Mouse (Mus musculus): Measurements from ENCODE around the gene 2010300C02Rik. TPM values are rescaled to one million over a fixed set of nuclear protein-coding genes. Genes with fewer than 3 reads are reported as not detected.
A peak's percentile ranks its signal among the peaks of the same experiment; 100 is the strongest.
"Not testable (repeated sequence)": the region's sequence is repeated elsewhere in the genome, so short reads cannot be mapped to it uniquely, and the experiment has no call there.

Gene 2010300C02Rik
- polyA plus RNA-seq, 1 experiment from 2014 or later, result 3.2 TPM

DNA sequence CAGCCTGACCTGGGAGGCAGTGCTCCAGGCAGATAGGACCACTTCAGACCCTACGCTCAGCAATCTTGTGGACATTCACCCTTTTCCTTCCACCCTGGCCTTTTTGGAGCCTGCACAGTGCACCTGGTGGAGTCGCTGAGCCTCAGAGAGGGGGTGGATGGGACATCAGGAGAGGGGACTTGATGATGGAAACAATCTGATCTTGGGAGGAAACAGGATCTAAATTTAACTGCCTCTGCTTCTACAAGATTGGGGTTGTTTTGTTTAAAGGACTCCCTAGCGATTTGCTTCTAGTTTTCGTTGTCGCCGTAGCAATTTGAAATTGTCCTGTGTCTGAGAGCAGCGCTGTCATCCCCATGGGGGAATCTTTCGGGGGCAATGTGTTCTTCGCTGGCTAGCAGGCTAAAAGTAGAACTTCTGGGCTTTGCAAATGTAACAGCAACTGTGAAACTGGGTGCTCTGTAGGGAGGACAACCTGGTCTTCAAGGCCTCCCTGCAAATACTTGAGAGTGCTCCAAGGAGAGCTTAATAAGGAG is 119.2 kb downstream of the 2010300C02Rik start:
- Histone ChIP-seq H3K4me3 (no peak overlapping the region), H3K9ac (no peak overlapping the region), H3K27me3 (no peaks in the 10 kb centered on the region), H3K9me3 (replicated peaks) (no peaks in the 10 kb centered on the region), H3K27ac (no peak overlapping the region), H3K4me2 (no peak overlapping the region), H3K36me3 (no peaks in the 10 kb centered on the region), H3K4me1 (replicated peaks) (0 out of 2 replicates have a peak, but pooled peaks cover 2% of the 10 kb centered on the region)
- WGBS, result 57% methylated on average over 9 of the region's 9 CpGs
- no peak for ATAC-seq (replicated peaks; ENCODE audit: insufficient number of reproducible peaks, insufficient read depth, low FRiP score, low read depth)

- H3K4me2 ChIP-seq, result no peak overlapping the region
- WGBS, result 69% methylated on average over 5 of the region's 5 CpGs
- H3K9me3 ChIP-seq (replicated peaks), result no peaks in the 10 kb centered on the region
- H3K9ac ChIP-seq, result no peak overlapping the region
- H3K27ac ChIP-seq, result no peak overlapping the region
- no peak overlapping the region for H3K4me3 ChIP-seq
- H3K27me3 ChIP-seq, result no peaks in the 10 kb centered on the region
- no peaks in the 10 kb centered on the region for H3K36me3 ChIP-seq
- H3K4me1 ChIP-seq (replicated peaks), result 0 out of 2 replicates have a peak, but pooled peaks cover 2% of the 10 kb centered on the region
- ATAC-seq (replicated peaks; ENCODE audit: insufficient number of reproducible peaks, insufficient read depth, low FRiP score, low read depth), result no peak
These were observed 120.9 kb downstream of the 2010300C02Rik start for GRCm38 (mm10) chr1:37598986-37599385.

DNA sequence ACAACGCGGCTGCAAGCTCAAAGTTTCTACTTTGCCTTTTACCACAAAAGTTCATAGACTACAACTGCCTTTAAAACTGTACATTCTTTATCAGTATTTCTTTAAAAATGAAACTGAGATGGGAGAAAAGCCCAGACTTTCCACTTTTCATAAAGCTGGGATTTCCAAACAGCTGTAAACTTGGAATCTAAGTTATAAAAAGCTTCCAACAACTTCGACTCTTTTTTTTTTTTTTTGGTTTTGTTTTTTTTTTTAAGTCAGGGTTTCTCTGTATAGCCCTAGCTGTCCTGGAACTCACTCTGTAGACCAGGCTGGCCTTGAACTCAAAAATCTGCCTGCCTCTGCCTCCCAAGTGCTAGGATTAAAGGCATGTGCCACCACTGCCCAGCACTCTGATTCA is 125.1 kb downstream of the 2010300C02Rik start:
- not testable (repeated sequence) for H3K9ac ChIP-seq; H3K4me1 ChIP-seq (replicated peaks); H3K27me3 ChIP-seq; H3K27ac ChIP-seq; H3K36me3 ChIP-seq; ATAC-seq (replicated peaks; ENCODE audit: insufficient number of reproducible peaks, insufficient read depth, low FRiP score, low read depth); H3K9me3 ChIP-seq (replicated peaks); H3K4me2 ChIP-seq; H3K4me3 ChIP-seq
- 66% methylated on average over 3 of the region's 3 CpGs for WGBS

DNA sequence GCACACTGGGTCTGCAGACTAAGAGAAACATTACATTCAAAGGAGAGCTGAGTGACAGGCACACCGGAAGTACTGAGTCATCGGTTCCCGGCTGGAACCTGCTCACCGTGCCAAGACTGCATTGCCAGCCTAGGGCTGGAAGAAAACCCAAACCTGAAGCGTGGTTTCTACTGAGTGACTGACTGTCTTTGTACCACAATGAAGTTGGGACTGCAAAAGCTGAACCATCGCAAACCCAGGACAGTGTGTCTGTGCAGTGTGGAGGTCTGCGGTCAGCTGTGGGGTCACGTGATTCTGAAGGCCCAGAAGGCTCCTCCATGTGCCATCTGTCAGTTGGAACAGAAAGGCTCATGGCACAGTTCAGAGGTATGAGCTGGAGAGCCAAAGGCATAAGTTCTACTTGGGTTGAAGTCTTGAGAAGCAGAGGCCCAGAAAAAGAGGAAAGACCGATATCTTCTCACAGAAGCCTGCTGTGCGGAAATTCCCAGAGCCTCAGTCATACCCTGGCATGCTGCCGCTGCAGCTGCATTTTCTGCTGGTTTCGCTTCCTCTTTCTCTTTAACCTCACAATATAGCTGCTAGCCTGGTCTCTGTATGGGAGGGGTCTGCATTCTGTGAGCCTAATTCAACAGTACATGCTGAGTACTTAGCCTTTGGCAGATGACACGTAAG is 133.9 kb downstream of the 2010300C02Rik start:
- no peaks in the 10 kb centered on the region for H3K36me3 ChIP-seq
- H3K9me3 ChIP-seq (replicated peaks), result no peaks in the 10 kb centered on the region
- 62% methylated on average over 13 of the region's 13 CpGs for WGBS
- peak overlapping the region; percentile 45 for H3K27ac ChIP-seq
- no peaks in the 10 kb centered on the region for H3K27me3 ChIP-seq
- no peak overlapping the region for H3K9ac ChIP-seq
- peak; percentile 47; the same call in 1 of the 2 replicates for ATAC-seq (replicated peaks; ENCODE audit: insufficient number of reproducible peaks, insufficient read depth, low FRiP score, low read depth)
- peaks cover 3% of the 10 kb centered on the region; the same call in 1 of the 2 replicates for H3K4me1 ChIP-seq (replicated peaks)
- H3K4me3 ChIP-seq, result no peak overlapping the region
- peak overlapping the region; percentile 0; the same call in 1 of the 2 replicates for H3K4me2 ChIP-seq

DNA sequence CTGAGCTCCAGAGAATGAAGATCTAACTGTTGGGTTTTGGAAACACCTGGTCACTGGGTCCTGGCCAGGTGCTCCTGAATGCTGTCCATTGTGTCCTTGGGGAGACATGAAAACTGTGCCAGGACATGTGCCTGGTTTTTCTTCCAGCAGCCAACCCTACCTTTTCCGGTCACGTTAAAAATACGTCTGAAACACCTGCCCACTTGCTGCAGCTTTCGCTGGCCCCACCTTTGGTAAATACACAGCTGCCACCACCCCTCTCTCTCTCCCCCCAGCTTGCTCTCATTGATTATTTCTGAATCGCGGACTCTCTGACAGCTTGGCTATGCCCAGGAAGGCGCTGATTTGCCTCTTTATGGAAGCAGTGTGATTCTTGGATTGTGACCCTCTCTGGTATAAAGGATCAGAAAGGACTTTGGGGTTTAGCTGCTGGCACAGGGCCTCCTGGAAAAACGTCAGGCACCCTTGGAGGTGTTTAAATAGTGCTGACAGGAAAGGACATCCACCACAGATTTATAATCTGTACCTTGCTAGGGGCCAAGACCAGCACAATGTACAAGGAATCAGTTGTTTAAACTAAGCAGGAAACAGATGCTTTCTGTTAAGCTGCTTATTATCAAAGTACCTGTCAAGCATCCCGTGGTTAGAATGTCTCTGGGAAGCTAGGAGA is 136.0 kb downstream of the 2010300C02Rik start:
- H3K4me2 ChIP-seq, result no peak overlapping the region
- no peak overlapping the region for H3K4me3 ChIP-seq
- no peaks in the 10 kb centered on the region for H3K36me3 ChIP-seq
- H3K9ac ChIP-seq, result no peak overlapping the region
- no peak for ATAC-seq (replicated peaks; ENCODE audit: insufficient number of reproducible peaks, insufficient read depth, low FRiP score, low read depth)
- no peaks in the 10 kb centered on the region for H3K9me3 ChIP-seq (replicated peaks)
- no peak overlapping the region for H3K27ac ChIP-seq
- no peaks in the 10 kb centered on the region for H3K27me3 ChIP-seq
- WGBS, result 52% methylated on average over 9 of the region's 9 CpGs
- H3K4me1 ChIP-seq (replicated peaks), result peaks cover 3% of the 10 kb centered on the region; the same call in 1 of the 2 replicates

GRCm38 (mm10) chr1:37583167-37583566 is 136.7 kb downstream of the 2010300C02Rik start:
- H3K4me3 ChIP-seq, result no peak overlapping the region
- no peak overlapping the region for H3K9ac ChIP-seq
- ATAC-seq (replicated peaks; ENCODE audit: insufficient number of reproducible peaks, insufficient read depth, low FRiP score, low read depth), result no peak
- no peak overlapping the region for H3K4me2 ChIP-seq
- H3K4me1 ChIP-seq (replicated peaks), result peaks cover 3% of the 10 kb centered on the region; the same call in 1 of the 2 replicates
- no peak overlapping the region for H3K27ac ChIP-seq
- H3K27me3 ChIP-seq, result no peaks in the 10 kb centered on the region
- H3K36me3 ChIP-seq, result no peaks in the 10 kb centered on the region
- 86% methylated on average over 8 of the region's 8 CpGs for WGBS
- no peaks in the 10 kb centered on the region for H3K9me3 ChIP-seq (replicated peaks)

DNA sequence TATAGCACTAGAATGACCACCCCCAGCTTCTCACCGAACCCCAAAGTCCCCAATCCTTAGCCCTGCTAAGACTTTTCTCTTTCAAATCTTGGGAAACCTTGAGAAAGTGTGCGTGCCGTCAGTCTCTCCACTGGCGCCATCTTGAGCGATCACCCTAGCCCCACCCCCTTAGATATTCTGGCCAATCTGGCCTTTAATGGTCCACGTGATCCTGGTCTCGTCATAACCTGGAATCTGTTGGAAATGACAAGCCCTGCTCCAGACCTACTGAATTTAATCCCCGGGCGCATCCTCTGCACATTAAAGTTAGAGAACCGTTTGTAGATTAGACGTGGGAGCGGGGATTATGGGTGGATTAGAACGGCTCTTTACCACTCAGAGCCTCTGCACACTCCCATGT is 140.2 kb downstream of the 2010300C02Rik start:
- no peaks in the 10 kb centered on the region for H3K27me3 ChIP-seq
- H3K4me2 ChIP-seq, result no peak overlapping the region
- H3K9me3 ChIP-seq (replicated peaks), result no peaks in the 10 kb centered on the region
- peaks cover 3% of the 10 kb centered on the region; the same call in 1 of the 2 replicates for H3K4me1 ChIP-seq (replicated peaks)
- no peaks in the 10 kb centered on the region for H3K36me3 ChIP-seq
- no peak for ATAC-seq (replicated peaks; ENCODE audit: insufficient number of reproducible peaks, insufficient read depth, low FRiP score, low read depth)
- no peak overlapping the region for H3K4me3 ChIP-seq
- WGBS, result 90% methylated on average over 13 of the region's 13 CpGs
- no peak overlapping the region for H3K9ac ChIP-seq
- no peak overlapping the region for H3K27ac ChIP-seq

GRCm38 (mm10) chr1:37572528-37573272 is 147.2 kb downstream of the 2010300C02Rik start:
- Histone ChIP-seq H3K9me3 (replicated peaks) (no peaks in the 10 kb centered on the region), H3K4me3 (no peak overlapping the region), H3K36me3 (no peaks in the 10 kb centered on the region), H3K4me1 (replicated peaks) (no peaks in the 10 kb centered on the region), H3K9ac (no peak overlapping the region), H3K4me2 (no peak overlapping the region), H3K27me3 (no peaks in the 10 kb centered on the region; the same call in 1 of the 2 replicates), H3K27ac (no peak overlapping the region)
- no peak for ATAC-seq (replicated peaks; ENCODE audit: insufficient number of reproducible peaks, insufficient read depth, low FRiP score, low read depth)
- 62% methylated on average over 10 of the region's 10 CpGs for WGBS

DNA sequence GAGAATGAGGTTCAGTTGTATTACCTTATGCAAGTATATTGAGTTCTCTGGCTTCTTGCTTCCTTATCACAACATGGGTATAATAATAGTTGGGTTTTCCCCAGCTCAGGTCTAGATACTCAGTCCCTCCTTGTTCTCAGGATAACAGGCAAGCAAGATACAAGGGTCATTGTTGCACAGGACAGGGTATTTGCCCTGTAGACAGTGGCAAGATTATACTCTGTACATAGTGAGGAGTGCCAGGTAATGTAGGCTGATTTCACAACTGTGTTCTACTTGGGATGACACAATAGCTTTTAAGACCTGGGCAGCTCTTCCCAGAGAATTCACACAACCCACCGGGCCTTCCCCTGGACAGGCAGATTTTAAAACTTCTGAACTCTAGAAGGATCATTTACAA is 151.5 kb downstream of the 2010300C02Rik start:
- Histone ChIP-seq H3K27ac (no peak overlapping the region), H3K4me3 (no peak overlapping the region), H3K4me2 (no peak overlapping the region), H3K9me3 (replicated peaks) (no peaks in the 10 kb centered on the region), H3K9ac (no peak overlapping the region), H3K36me3 (no peaks in the 10 kb centered on the region), H3K27me3 (no peaks in the 10 kb centered on the region; the same call in 1 of the 2 replicates), H3K4me1 (replicated peaks) (no peaks in the 10 kb centered on the region)
- 82% methylated on average over 1 of the region's 1 CpGs for WGBS
- no peak for ATAC-seq (replicated peaks; ENCODE audit: insufficient number of reproducible peaks, insufficient read depth, low FRiP score, low read depth)

DNA sequence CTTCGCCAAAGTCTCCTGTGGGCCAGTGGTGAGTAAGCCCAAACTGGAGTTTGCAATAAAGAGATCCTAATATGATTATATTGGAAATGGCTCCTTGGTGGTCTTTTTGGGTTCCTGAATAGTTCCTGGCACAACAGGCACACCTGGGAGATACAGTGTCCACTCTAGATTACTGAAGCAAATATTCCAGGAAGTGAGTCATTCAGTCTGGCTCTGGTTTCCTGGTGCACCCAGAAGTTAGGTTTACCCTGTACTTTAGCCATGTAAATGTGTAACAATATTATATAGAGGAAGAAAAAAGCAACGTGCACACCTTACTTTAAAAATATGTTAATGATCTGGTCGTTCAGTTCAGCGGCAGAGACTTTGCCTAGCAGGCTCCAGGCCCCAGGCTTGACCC is 153.1 kb downstream of the 2010300C02Rik start:
- Histone ChIP-seq H3K4me3 (no peak overlapping the region), H3K27ac (no peak overlapping the region), H3K4me1 (replicated peaks) (no peaks in the 10 kb centered on the region), H3K27me3 (no peaks in the 10 kb centered on the region; the same call in 1 of the 2 replicates), H3K9me3 (replicated peaks) (no peaks in the 10 kb centered on the region), H3K9ac (no peak overlapping the region), H3K4me2 (no peak overlapping the region), H3K36me3 (no peaks in the 10 kb centered on the region)
- ATAC-seq (replicated peaks; ENCODE audit: insufficient number of reproducible peaks, insufficient read depth, low FRiP score, low read depth), result no peak
- 78% methylated on average over 4 of the region's 4 CpGs for WGBS

- WGBS, result 76% methylated on average over 2 of the region's 2 CpGs
- Histone ChIP-seq H3K9me3 (replicated peaks) (no peaks in the 10 kb centered on the region), H3K36me3 (no peaks in the 10 kb centered on the region), H3K4me3 (no peak overlapping the region), H3K27me3 (no peaks in the 10 kb centered on the region; the same call in 1 of the 2 replicates), H3K4me1 (replicated peaks) (no peaks in the 10 kb centered on the region), H3K9ac (no peak overlapping the region), H3K27ac (no peak overlapping the region), H3K4me2 (no peak overlapping the region)
- no peak for ATAC-seq (replicated peaks; ENCODE audit: insufficient number of reproducible peaks, insufficient read depth, low FRiP score, low read depth)
These were observed 153.5 kb downstream of the 2010300C02Rik start for GRCm38 (mm10) chr1:37566344-37566743.

All from heart, embryonic 15.5 days (tissue).